Mouse (Mus musculus) cerebellum, adult 2 months (tissue): ENCODE data around the gene Alpk3.
"Not testable (repeated sequence)": the region's sequence is repeated elsewhere in the genome, so short reads cannot be mapped to it uniquely, and the experiment has no call there.

Source experiments
- CTCF ChIP-seq: fragments of 200-500 bp; IDR thresholded peaks from 2 replicates; pipeline ENCODE4 v1.5.1; 2011; ENCODE audit warnings: low read depth, mild to moderate bottlenecking, control low read depth, low read length, moderate library complexity, borderline replicate concordance; ENCODE audit not compliant: insufficient read depth
- POLR2A ChIP-seq: fragments of 200-500 bp; IDR thresholded peaks from 2 replicates; pipeline ENCODE4 v1.6.1; 2011; ENCODE audit warnings: low read length, control low read depth, borderline replicate concordance; ENCODE audit not compliant: insufficient read depth

- TF ChIP-seq CTCF, POLR2A: not testable (repeated sequence)
These were observed 96.8 kb downstream of the Alpk3 start for GRCm38 (mm10) chr7:81154244-81154643.
